Mouse (Mus musculus): Measurements from ENCODE around the gene Insyn1.

Gene Insyn1

DNA sequence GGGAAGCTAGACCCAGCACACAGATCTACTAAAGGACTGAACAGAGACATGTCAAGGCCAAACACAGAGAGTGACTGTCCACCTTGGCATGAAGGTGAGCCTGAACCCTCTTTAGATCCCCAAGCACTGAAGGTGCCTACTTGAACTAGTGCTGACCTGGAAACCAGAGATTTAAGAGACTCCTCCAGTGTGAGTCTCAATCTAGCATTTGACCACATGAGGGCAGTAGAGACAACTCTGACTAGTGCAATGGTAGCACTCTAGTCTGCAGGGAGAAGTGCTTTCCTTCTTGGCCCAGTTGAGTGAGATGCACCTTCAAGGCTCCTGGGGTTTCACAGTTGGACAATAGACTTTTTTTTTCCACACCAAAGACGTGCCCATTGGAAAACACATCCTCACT is 46.4 kb downstream of the Insyn1 start:
- peak; percentile 79 for DNase-seq (ENCODE audit: low spot score)

GRCm38 (mm10) chr9:58535447-58536134 is 47.2 kb downstream of the Insyn1 start:
- DNase-seq (ENCODE audit: low spot score), result peak; percentile 46

GRCm38 (mm10) chr9:58537774-58538173 is 49.4 kb downstream of the Insyn1 start:
- DNase-seq (ENCODE audit: low spot score), result no peak

DNA sequence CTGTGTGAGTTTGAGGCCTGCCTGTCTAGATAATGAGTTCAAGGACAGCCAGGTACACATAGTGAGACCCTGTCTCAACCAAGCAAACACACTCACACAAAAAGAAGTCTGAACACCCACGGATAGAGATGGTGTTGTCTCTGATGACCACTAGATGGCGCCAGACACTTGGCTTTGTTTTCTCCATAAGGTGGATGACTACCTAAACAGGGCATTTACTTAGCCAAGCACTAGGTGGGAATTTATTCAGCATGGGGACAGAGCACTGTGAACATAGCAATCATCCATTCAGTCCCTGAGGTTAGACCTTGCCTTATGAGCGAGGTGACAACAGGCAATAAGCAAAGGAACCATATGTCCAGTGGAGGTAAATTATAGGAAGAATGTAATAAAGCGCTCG is 51.5 kb downstream of the Insyn1 start:
- DNase-seq (ENCODE audit: low spot score), result no peak

DNA sequence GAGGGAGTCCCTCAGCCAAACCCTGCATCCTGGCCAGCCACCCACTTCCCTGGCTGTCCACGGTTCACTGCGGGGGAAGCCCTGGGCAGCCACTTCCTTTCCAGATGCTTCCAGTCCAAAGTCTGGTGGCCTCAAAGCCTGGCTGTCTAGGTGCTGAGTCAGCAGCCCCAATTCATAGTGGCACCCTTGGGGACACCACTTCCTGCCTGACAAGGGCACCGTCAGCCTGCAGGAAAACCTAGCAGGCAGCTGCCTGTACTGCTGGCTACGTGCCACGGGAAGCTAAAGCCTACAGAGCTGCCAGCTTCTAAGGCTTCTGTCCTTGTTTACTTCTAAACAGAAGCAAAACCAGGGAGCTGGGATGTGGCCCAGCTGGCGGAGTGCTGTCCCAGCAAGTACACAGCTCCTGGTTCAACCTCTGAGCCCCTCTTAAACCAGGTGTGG is 53.5 kb downstream of the Insyn1 start:
- peak; percentile 78 for DNase-seq (ENCODE audit: low spot score)

- DNase-seq (ENCODE audit: low spot score), result peak; percentile 58
These were observed 56.5 kb downstream of the Insyn1 start for GRCm38 (mm10) chr9:58544879-58545324.

- no peak for DNase-seq (ENCODE audit: low spot score)
These were observed 57.0 kb downstream of the Insyn1 start for GRCm38 (mm10) chr9:58545428-58545827.

DNA sequence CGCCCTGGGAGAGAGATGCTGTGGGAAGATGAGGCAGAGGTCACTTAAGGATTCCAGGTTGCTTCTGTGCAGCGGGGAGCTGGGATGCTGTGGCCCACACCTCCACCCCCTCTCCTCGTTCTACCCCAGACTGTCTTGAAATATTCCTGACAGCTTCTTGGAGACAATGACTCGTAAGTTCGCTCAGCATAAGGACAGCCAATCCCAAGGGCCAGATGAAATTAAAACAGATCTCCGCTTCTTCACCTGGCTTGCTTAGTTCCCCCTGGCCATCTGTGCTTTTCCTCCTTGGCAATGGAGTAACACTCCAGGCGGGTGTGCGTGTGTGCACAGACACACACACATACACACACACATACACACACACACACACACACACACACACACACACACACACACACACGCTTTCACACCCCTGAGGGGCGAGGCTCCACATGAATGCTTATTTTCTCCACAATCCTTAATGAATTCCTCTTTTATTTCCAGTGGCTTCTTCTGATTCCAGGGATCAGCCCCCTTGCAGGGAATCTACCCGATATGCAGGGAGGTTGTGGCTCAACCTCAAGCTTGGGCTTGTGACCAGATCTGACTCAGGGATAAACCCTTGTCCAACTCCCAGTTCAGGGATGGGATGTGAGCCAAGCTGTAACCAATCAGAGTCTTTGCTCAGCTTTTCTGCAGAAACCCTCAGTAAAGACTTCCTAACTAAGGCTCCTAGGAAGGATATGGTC is 58.4 kb downstream of the Insyn1 start:
- no peak for DNase-seq (ENCODE audit: low spot score)

GRCm38 (mm10) chr9:58548897-58549296 is 60.5 kb downstream of the Insyn1 start:
- no peak for DNase-seq (ENCODE audit: low spot score)
